Mouse (Mus musculus): ENCODE results near the gene Olfr803. TPM values are rescaled to one million over a fixed set of nuclear protein-coding genes. Genes with fewer than 3 reads are reported as not detected.

Olfr803 gene
- total RNA-seq (2021) = not detected
- long read RNA-seq, experiment 1 = 0 reads
- long read RNA-seq, experiment 2 = 0 reads

GRCm38 (mm10) chr10:129694186-129694585, at the start of gene Olfr803:
TSS of gene Olfr803 (minus strand) at chr10:129694286.
- no peak for DNase-seq
- intact Hi-C loops (cut with DNase I) = no loop called here

- intact Hi-C loops (cut with DNase I) = no loop called here
- DNase-seq = no peak
These were observed 47.7 kb upstream of the Olfr803 start, which contains the start of gene Olfr806 for GRCm38 (mm10) chr10:129741821-129742220. TSS of gene Olfr806 (minus strand) at chr10:129741921.

- intact Hi-C loops (cut with DNase I) = no loop called here
These were observed 35.2 kb upstream of the Olfr803 start, which contains the start of gene Olfr805 for GRCm38 (mm10) chr10:129729275-129729674. TSS of gene Olfr805 (minus strand) at chr10:129729375.

GRCm38 (mm10) chr10:129702910-129703309, 8.8 kb upstream of the Olfr803 start, which contains the start of gene Olfr804:
TSS of gene Olfr804 (plus strand) at chr10:129703210.
- intact Hi-C loops (cut with DNase I) = no loop called here
- DNase-seq = no peak

More at GRCm38 (mm10) chr10:129729275-129729674, 35.2 kb upstream of the Olfr803 start, which contains the start of gene Olfr805:
- DNase-seq = no peak

GRCm38 (mm10) chr10:129688069-129688468, 6.0 kb downstream of the Olfr803 start, which contains the start of gene Olfr802:
TSS of gene Olfr802 (minus strand) at chr10:129688169.
- no peak for DNase-seq
- intact Hi-C loops (cut with DNase I) = no loop called here

GRCm38 (mm10) chr10:129673765-129674164, 20.3 kb downstream of the Olfr803 start, which contains the start of gene Olfr801:
TSS of gene Olfr801 (minus strand) at chr10:129673865.
- intact Hi-C loops (cut with DNase I) = no loop called here
- DNase-seq = no peak

- no peak for DNase-seq
- intact Hi-C loops (cut with DNase I) = no loop called here
These were observed 36.7 kb downstream of the Olfr803 start, which contains the start of gene Olfr800 for GRCm38 (mm10) chr10:129657394-129657793. TSS of gene Olfr800 (plus strand) at chr10:129657694.

GRCm38 (mm10) chr10:129651763-129652162, 42.3 kb downstream of the Olfr803 start:
- intact Hi-C loops (cut with DNase I) = no loop called here
- DNase-seq = no peak

Small RNAs within 50 kb of the gene (microRNA-seq; reads per million reads assigned to microRNA genes)
- gene Gm24485 = 0 reads per million in 2 experiments

Other genes starting within 250 kb of the Olfr803 start
- not detected for gene Olfr787, start 232.4 kb downstream of the Olfr803 start, total RNA-seq (2021)
- gene Olfr788, start 223.3 kb downstream of the Olfr803 start, total RNA-seq (2021) = not detected
- not detected for gene Olfr789, start 209.5 kb downstream of the Olfr803 start, total RNA-seq (2021)
- gene Olfr790, start 195.8 kb downstream of the Olfr803 start, total RNA-seq (2021) = not detected
- gene Olfr791, start 172.5 kb downstream of the Olfr803 start, total RNA-seq (2021) = not detected
- not detected for gene Olfr792, start 155.1 kb downstream of the Olfr803 start, total RNA-seq (2021)
- not detected for gene Olfr794, start 126.6 kb downstream of the Olfr803 start, total RNA-seq (2021)
- gene Olfr796, start 81.7 kb downstream of the Olfr803 start, total RNA-seq (2021) = not detected
- not detected for gene Olfr798, start 66.4 kb downstream of the Olfr803 start, total RNA-seq (2021)
- not detected for gene Olfr799, start 56.8 kb downstream of the Olfr803 start, total RNA-seq (2021)
- gene Olfr800, start 36.6 kb downstream of the Olfr803 start, total RNA-seq (2021) = not detected
- gene Olfr801, start 20.4 kb downstream of the Olfr803 start, total RNA-seq (2021) = not detected
- not detected for gene Olfr802, start 6.1 kb downstream of the Olfr803 start, total RNA-seq (2021)
- gene Olfr804, start 8.9 kb upstream of the Olfr803 start, total RNA-seq (2021) = not detected
- not detected for gene Olfr805, start 35.1 kb upstream of the Olfr803 start, total RNA-seq (2021)
- not detected for gene Olfr806, start 47.6 kb upstream of the Olfr803 start, total RNA-seq (2021)
- not detected for gene Olfr807, start 63.5 kb upstream of the Olfr803 start, total RNA-seq (2021)
- not detected for gene Olfr808, start 71.2 kb upstream of the Olfr803 start, total RNA-seq (2021)
- gene Olfr809, start 80.4 kb upstream of the Olfr803 start, total RNA-seq (2021) = not detected
- gene Olfr810, start 100.6 kb upstream of the Olfr803 start, total RNA-seq (2021) = not detected
- gene Olfr811, start 110.1 kb upstream of the Olfr803 start, total RNA-seq (2021) = not detected
- gene Olfr812, start 151.8 kb upstream of the Olfr803 start, total RNA-seq (2021) = not detected
- gene Olfr813, start 161.1 kb upstream of the Olfr803 start, total RNA-seq (2021) = not detected
- gene Olfr814, start 185.6 kb upstream of the Olfr803 start, total RNA-seq (2021) = not detected
- gene Olfr815, start 211.6 kb upstream of the Olfr803 start, total RNA-seq (2021) = not detected
- gene Olfr816, start 221.3 kb upstream of the Olfr803 start, total RNA-seq (2021) = not detected

Measured in gastrocnemius, postnatal 36 days (tissue).